Mouse (Mus musculus) CH12.LX (cell line): ENCODE results near the gene Catsperz. TPM values are rescaled to one million over a fixed set of nuclear protein-coding genes. Genes with fewer than 3 reads are reported as not detected.

Experiments
- DNase-seq: peaks from one replicate; pipeline ENCODE4 v3.0.0-alpha.2; 2013; ENCODE audit errors: extremely low read depth
- H3K27ac ChIP-seq: 2 replicates; pipeline ENCODE4 v1.5.1; 2012; ENCODE audit warnings: low read depth, mild to moderate bottlenecking, control low read depth, moderate library complexity; ENCODE audit not compliant: insufficient read depth
- H3K27me3 ChIP-seq: replicated peaks from 2 replicates; pipeline ENCODE3; 2012; ENCODE audit warnings: inconsistent platforms
- H3K36me3 ChIP-seq, 2 experiments: replicated peaks in 1 of 2; 2 replicates each; pipeline versions ENCODE3 to v1.6.1; 2012; ENCODE audit warnings: inconsistent platforms in 1 of 2, low read length in 1 of 2, mild to moderate bottlenecking in 1 of 2, mixed read lengths in 1 of 2, moderate library complexity in 1 of 2; ENCODE audit not compliant: control insufficient read depth in 1 of 2, insufficient read depth in 1 of 2
- H3K4me1 ChIP-seq, 2 experiments: 2 replicates each; pipeline ENCODE4 v1.6.1; 2012; ENCODE audit warnings: inconsistent platforms in 1 of 2, moderate library complexity in 1 of 2; ENCODE audit not compliant: insufficient read depth in 2 of 2, control insufficient read depth in 1 of 2
- H3K4me2 ChIP-seq: 2 replicates; pipeline ENCODE4 v1.6.1; 2012; ENCODE audit warnings: low read depth, mild to moderate bottlenecking, control low read depth; ENCODE audit not compliant: poor library complexity, insufficient read depth, severe bottlenecking
- H3K4me3 ChIP-seq, 3 experiments: fragments of 150-350 bp in 1 of 3; sonication (generic) in 1 of 3; replicated peaks in 1 of 3; 2 replicates each; pipeline versions ENCODE3 to v1.5.1; 2011 to 2012; ENCODE audit warnings: low read depth in 2 of 3, low read length in 2 of 3, mild to moderate bottlenecking in 2 of 3, moderate library complexity in 2 of 3, control low read depth in 1 of 3, improper control_type of control experiment in 1 of 3, inconsistent platforms in 1 of 3, mixed read lengths in 1 of 3; ENCODE audit not compliant: poor library complexity in 1 of 3
- H3K79me2 ChIP-seq: replicated peaks from 2 replicates; pipeline ENCODE4 v1.6.1; 2012; ENCODE audit warnings: mild to moderate bottlenecking, moderate library complexity; ENCODE audit not compliant: control insufficient read depth, poor library complexity, insufficient read depth, severe bottlenecking; ENCODE audit errors: extremely low read depth
- H3K9ac ChIP-seq: 2 replicates; pipeline ENCODE4 v1.6.1; 2012; ENCODE audit warnings: low read depth, mild to moderate bottlenecking, control low read depth, moderate library complexity; ENCODE audit not compliant: insufficient read depth
- H3K9me3 ChIP-seq: replicated peaks from 2 replicates; pipeline ENCODE3; 2012; ENCODE audit warnings: low read length, inconsistent platforms, mixed read lengths
- CHD1 ChIP-seq: IDR thresholded peaks from 2 replicates; pipeline ENCODE4 v1.6.1; 2012; ENCODE audit warnings: low read depth, low read length, improper control_type of control experiment, inconsistent platforms
- E2F4 ChIP-seq: IDR thresholded peaks from 2 replicates; pipeline ENCODE4 v1.6.1; 2011; ENCODE audit warnings: low read depth, low read length, improper control_type of control experiment; ENCODE audit not compliant: insufficient replicate concordance
- ELF1 ChIP-seq: IDR thresholded peaks from 2 replicates; pipeline ENCODE4 v1.6.1; 2014; ENCODE audit warnings: low read depth, mild to moderate bottlenecking, inconsistent platforms, low read length, improper control_type of control experiment
- ETS1 ChIP-seq: conservative IDR thresholded peaks from 2 replicates; pipeline ENCODE4 v1.6.1; 2012; ENCODE audit warnings: low read depth, mild to moderate bottlenecking, inconsistent platforms, low read length, improper control_type of control experiment, moderate library complexity
- KAT2A ChIP-seq: IDR thresholded peaks from 2 replicates; pipeline ENCODE4 v1.6.1; 2012; ENCODE audit warnings: low read length, improper control_type of control experiment, inconsistent platforms; ENCODE audit not compliant: insufficient replicate concordance
- MAZ ChIP-seq: IDR thresholded peaks from 2 replicates; pipeline ENCODE4 v1.6.1; 2012; ENCODE audit warnings: low read depth, mild to moderate bottlenecking, inconsistent platforms, low read length, improper control_type of control experiment, moderate library complexity
- MXI1 ChIP-seq: IDR thresholded peaks from 2 replicates; pipeline ENCODE4 v1.6.1; 2011; ENCODE audit warnings: mild to moderate bottlenecking, low read depth, low read length, improper control_type of control experiment
- POLR2A ChIP-seq: IDR thresholded peaks from 2 replicates; pipeline ENCODE4 v1.6.1; 2011; ENCODE audit warnings: low read depth, mild to moderate bottlenecking, improper control_type of control experiment, low read length
- RAD21 ChIP-seq: IDR thresholded peaks from 2 replicates; pipeline ENCODE4 v1.6.1; 2011; ENCODE audit warnings: low read depth, mild to moderate bottlenecking, low read length, improper control_type of control experiment, moderate library complexity
- RCOR1 ChIP-seq: conservative IDR thresholded peaks from 2 replicates; pipeline ENCODE4 v1.6.1; 2012; ENCODE audit warnings: low read depth, mild to moderate bottlenecking, inconsistent platforms, low read length, improper control_type of control experiment
- SIN3A ChIP-seq: IDR thresholded peaks from 2 replicates; pipeline ENCODE4 v1.6.1; 2012; ENCODE audit warnings: low read length, improper control_type of control experiment, inconsistent platforms
- TBP ChIP-seq: conservative IDR thresholded peaks from 2 replicates; pipeline ENCODE4 v1.6.1; 2011; ENCODE audit warnings: low read depth, low read length, improper control_type of control experiment
- TCF12 ChIP-seq: IDR thresholded peaks from 2 replicates; pipeline ENCODE4 v1.6.1; 2014; ENCODE audit warnings: low read depth, mild to moderate bottlenecking, inconsistent platforms, low read length, improper control_type of control experiment
- UBTF ChIP-seq: IDR thresholded peaks from 2 replicates; pipeline ENCODE4 v1.6.1; 2012; ENCODE audit warnings: low read depth, mild to moderate bottlenecking, inconsistent platforms, low read length, improper control_type of control experiment, moderate library complexity
- USF1 ChIP-seq: IDR thresholded peaks from 2 replicates; pipeline ENCODE4 v1.6.1; 2014; ENCODE audit warnings: low read depth, mild to moderate bottlenecking, inconsistent platforms, low read length, improper control_type of control experiment
- USF2 ChIP-seq: conservative IDR thresholded peaks from 2 replicates; pipeline ENCODE4 v1.6.1; 2011; ENCODE audit warnings: low read depth, low read length, improper control_type of control experiment
- ZKSCAN1 ChIP-seq: IDR thresholded peaks from 2 replicates; pipeline ENCODE4 v1.6.1; 2012; ENCODE audit warnings: low read depth, inconsistent platforms, low read length, improper control_type of control experiment, borderline replicate concordance
- ZMIZ1 ChIP-seq: IDR thresholded peaks from 2 replicates; pipeline ENCODE4 v1.6.1; 2012; ENCODE audit warnings: low read depth, mild to moderate bottlenecking, inconsistent platforms, low read length, improper control_type of control experiment
- dilution Hi-C: fragments of 300-500 bp; cut with MboI; formaldehyde crosslinking; loops from 2 replicates; pipeline ENCODE4 v1.14.3; 2020; ENCODE audit warnings: low sequenced_read_pairs; ENCODE audit not compliant: extremely low pct_unique_long_range_greater_than_20kb, extremely low pct_ligation_motif_present
- in situ Hi-C: fragments of 300-500 bp; cut with MboI; formaldehyde crosslinking; loops from 3 replicates; pipeline ENCODE4 v1.14.3; 2019; ENCODE audit warnings: low sequenced_read_pairs, low pct_ligation_motif_present, low pct_unique_long_range_greater_than_20kb, mixed read lengths
- polyA plus RNA-seq: library from polyadenylated mRNA; unstranded; fragments of >175 nt; gene quantifications from 2 replicates; pipeline ENCODE4 v1.2.1, GENCODE M21; 2012; ENCODE audit warnings: low read depth; ENCODE audit not compliant: insufficient read length
- total RNA-seq, 2 experiments: library from RNA; depleted of rRNA; stranded (reverse); fragments of 300-350 nt in 1 of 2; fragments of >200 nt in 1 of 2; gene quantifications; 2 replicates each; pipeline ENCODE4 v1.2.3; 2012 to 2014

Catsperz gene
- total and polyA plus RNA-seq, 3 experiments = not detected

DNA sequence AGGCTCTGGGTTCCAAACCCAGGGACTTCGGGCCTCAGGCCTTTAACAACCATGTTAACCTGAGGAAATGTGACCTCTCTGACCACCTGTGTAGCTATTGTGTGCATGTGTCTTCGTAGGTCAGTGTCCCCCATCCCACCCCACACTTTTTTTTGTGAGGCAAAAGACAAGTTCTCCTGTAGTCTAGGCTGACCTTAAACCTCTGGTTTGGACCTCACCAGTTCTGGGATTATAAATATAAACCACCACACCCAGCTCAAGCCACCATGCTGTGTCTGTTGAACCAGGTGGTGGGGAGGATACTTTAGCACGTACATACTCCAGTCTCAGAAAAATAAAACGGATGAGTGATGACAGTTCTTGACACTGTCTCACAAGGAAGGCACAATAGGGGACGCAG is 24.8 kb upstream of the Catsperz start:
- Histone ChIP-seq H3K9ac (no peak overlapping the region), H3K4me2 (no peak overlapping the region), H3K27me3 (no peaks in the 10 kb centered on the region), H3K9me3 (no peaks in the 10 kb centered on the region), H3K79me2 (no peaks in the 10 kb centered on the region), H3K4me1 (peaks cover 5 to 18% of the 10 kb centered on the region in 2 experiments), H3K27ac (no peak overlapping the region), H3K36me3 (peaks cover 17 to 87% of the 10 kb centered on the region in 2 experiments), H3K4me3 (no peak overlapping the region)
- dilution Hi-C loops (no loop called here), in situ Hi-C loops (no loop called here)
- no peak for TF ChIP-seq USF2
- TF ChIP-seq MAZ = no peak
- TF ChIP-seq E2F4 = no peak
- no peak for TF ChIP-seq TCF12
- no peak for TF ChIP-seq ELF1
- DNase-seq = no peak

DNA sequence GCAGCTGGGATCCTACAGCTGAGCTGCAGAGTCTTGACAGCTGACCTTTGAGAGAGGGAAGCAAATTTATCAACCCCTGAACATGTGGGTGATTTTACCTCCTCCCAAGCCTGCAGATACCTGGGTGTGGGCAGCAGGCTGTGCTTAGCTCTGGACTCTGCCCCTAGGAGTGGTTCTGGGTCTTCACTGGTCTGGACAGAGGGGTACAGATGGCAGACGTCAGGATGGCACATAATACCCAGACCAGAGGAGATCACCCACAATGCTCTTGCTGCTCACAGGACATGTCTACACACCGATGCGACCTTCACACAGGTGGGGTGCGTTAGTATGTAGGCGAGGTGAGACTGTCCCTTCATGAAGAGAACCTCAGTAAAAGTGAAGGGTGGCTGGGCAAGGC is 24.4 kb upstream of the Catsperz start:
- dilution Hi-C loops = no loop called here
- Histone ChIP-seq H3K27me3 (no peaks in the 10 kb centered on the region), H3K9ac (no peak overlapping the region), H3K4me1 (peaks cover 3 to 14% of the 10 kb centered on the region in 2 experiments; a peak in 2 of 4 replicates), H3K79me2 (no peaks in the 10 kb centered on the region), H3K4me3 (no peak overlapping the region), H3K9me3 (no peaks in the 10 kb centered on the region), H3K27ac (no peak overlapping the region), H3K36me3 (peaks cover 13 to 83% of the 10 kb centered on the region in 2 experiments), H3K4me2 (no peak overlapping the region)
- DNase-seq = no peak
- TF ChIP-seq RAD21 (no peak), TCF12 (no peak), ZKSCAN1 (no peak), KAT2A (no peak), TBP (no peak), ZMIZ1 (no peak)
- in situ Hi-C loops = no loop called here

GRCm38 (mm10) chr19:6948186-6948585 is 23.0 kb upstream of the Catsperz start:
- Histone ChIP-seq H3K4me2 (no peak overlapping the region), H3K9ac (no peak overlapping the region), H3K4me1 (peaks cover 3 to 13% of the 10 kb centered on the region in 2 experiments; a peak in 2 of 4 replicates)

More at GRCm38 (mm10) chr19:6948186-6948585, 23.0 kb upstream of the Catsperz start:
- DNase-seq = no peak
- Histone ChIP-seq H3K27me3 (no peaks in the 10 kb centered on the region), H3K27ac (no peak overlapping the region), H3K4me3 (no peak overlapping the region), H3K9me3 (no peaks in the 10 kb centered on the region), H3K79me2 (no peaks in the 10 kb centered on the region), H3K36me3 (peaks cover 9 to 76% of the 10 kb centered on the region in 2 experiments)
- dilution Hi-C loops = no loop called here
- TF ChIP-seq CHD1 = no peak
- TF ChIP-seq RCOR1 = no peak
- no peak for TF ChIP-seq MXI1
- no peak for TF ChIP-seq ETS1
- no peak for TF ChIP-seq USF2
- TF ChIP-seq UBTF = no peak
- no peak for TF ChIP-seq SIN3A
- TF ChIP-seq USF1 = no peak
- no peak for TF ChIP-seq POLR2A
- in situ Hi-C loops = no loop called here
